Mouse (Mus musculus): ENCODE measurements around the gene Hirip3.
"Not testable (repeated sequence)": the region's sequence is repeated elsewhere in the genome, so short reads cannot be mapped to it uniquely, and the experiment has no call there.

The Hirip3 gene

DNA sequence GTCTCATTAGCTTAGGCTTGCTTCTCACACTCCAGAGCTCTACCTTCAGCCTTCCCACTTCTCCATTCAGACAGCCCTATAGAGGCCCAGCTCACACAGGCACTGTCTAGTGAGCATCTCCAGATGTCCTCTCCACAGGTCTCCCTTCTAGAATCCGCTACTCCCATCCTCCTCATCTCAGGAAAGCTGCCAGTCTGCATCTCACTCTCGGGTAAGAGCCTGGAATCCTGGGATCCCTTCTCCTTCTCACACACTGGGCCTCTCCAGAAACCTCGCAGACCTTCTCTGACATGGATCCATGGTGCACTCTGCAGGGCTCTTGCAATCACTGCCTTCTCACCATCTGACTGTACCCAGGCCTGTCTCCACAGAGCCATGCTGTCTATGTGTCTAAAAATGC is 6.1 kb upstream of the Hirip3 start:
- no peak for DNase-seq (ENCODE audit: low spot score)

DNA sequence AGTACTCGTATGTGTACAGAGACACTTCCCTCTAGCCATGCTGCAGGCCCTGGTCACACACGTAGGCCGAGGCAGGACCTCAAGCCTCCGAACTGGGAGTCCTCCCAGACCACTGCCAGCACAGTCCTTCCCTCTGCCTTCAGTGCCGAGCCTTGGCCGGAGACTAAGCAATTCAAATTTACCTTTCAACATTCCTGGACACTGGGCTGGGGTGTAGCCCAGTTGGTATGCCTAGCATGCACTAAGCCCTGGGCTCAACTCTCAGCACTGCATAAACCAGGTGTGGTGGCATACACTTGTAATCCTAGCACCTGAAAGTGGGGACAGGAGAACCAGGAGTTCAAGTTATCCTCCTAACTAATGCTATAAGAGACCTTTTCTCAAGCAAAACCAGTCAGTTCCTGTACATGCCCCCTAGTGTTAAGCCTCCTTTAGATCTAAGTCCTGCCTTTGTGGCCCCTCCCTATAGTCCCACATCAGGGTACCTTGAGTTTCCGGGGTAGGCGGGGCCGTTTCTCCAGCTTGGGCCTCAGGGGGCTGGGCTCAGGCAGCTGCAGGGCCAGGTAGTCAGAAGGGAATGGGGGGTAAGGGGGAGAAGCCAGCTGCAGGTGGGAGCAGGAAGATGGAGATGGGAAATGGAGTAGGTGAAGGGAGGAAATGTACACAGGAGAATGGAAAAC is 4.9 kb upstream of the Hirip3 start:
- DNase-seq (ENCODE audit: low spot score) = no peak

DNA sequence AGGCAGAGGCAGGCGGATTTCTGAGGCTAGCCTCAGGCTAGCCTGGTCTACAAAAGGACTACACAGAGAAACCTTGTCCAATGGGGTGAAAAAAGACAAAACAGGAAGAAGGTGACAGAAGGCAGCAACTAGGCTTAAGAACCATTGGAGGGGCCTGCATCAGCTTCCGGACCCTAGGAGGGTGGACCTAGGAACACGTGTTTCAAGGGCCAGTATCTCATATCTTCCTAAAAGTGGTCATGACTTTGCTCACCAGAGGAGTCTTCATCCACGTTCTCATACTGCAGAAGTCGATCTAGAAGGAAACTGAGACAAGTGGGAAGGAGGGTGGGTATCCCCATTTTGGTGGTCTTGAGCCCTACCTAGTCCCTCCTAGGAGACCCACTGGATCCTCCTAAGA is 785 bp upstream of the Hirip3 start:
- no peak for DNase-seq (ENCODE audit: low spot score)

DNA sequence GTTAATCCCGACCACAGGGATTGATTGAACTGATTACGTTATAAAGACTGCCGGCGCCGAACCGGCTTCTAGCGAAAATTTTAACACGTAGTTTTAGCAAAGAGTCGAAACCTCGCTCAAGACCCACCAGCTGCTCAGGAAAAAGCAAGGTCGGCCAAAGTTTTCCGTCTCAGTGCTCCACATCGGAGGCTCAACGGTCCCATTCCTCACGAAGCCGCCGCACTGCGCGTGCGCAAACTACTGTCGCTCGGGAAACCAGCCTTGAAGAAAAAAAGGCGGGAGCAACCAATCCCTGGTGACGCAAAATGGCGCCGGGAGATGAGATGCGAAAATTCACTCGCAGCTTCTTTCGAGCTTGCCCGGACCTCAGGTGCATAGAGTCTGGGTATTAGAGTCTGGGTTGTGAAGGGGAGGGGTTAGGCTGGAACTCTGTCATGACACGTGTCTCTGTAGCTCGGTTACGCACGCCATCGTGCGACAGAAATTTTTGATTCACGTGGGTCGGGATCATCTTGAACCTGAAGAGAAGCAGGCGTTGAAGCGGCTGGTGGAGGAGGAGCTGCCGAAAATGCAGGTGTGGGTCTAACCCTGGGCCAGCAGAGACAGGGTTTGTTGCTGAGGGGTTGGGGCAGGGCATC is 494 bp downstream of the Hirip3 start, which contains the start of gene Ino80e:
Ino80e (minus strand) TSS at position 231 of the 638 bp plus-strand sequence.
- DNase-seq (ENCODE audit: low spot score) = peak; percentile 93

DNA sequence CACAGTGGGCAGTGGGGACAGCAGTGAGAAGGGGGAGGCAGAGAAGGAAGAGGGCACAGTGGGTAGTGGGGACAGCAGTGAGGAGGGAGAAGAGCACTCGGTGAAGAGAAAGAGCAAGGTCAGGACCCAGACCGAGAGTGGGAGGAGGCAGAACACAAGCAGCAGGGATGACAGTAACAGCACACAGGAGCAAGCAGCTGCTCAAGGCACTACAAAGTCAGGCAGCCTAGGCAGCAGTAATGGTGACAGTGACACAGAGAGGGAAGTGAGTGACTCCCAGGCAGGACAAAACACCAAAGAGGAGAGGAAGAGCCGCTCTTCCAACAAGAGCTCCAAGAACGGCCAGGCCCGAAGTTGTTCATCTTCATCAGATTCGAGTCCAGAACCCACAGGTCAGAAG is 2.0 kb downstream of the Hirip3 start:
- DNase-seq (ENCODE audit: low spot score) = no peak

DNA sequence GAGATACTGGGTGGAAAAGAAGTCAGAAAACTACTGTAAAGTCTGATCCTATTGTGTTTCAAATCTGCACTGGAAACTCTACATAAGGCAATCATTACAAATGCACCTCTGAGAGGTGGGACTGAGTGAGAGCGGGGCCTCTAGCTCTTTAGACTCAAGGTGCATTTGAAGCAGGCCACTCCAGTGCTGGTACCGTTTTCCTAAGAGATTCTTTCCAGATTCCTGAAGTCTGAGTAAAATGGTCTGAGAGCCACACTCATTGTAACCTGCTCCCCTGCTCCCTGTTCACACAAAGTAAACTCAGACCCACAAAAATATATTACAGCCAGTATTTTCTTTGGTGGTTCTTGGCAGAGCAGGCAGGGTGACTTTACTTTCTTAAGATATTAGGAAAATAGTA is 5.8 kb downstream of the Hirip3 start:
- DNase-seq (ENCODE audit: low spot score) = no peak

DNA sequence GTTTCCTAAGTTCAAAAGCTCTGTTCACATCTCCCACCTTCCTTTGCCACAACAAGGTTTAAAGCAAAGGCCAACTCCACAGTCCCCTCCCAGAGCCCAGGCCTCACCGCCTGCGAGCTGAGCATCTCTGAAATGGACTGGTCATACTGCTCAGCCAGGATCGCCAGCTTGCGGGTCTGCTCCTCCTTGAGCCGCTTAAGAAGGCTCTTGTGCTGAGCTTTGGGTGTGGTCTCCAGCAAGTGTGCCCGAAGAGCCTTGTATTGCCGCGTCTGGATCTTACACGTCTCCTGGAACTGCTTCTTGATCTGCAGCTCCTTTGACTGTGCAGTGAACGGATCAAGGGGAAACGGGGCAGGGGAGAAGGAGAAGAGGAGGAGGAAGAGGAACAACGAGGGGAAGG is 6.2 kb downstream of the Hirip3 start:
- DNase-seq (ENCODE audit: low spot score) = no peak

DNA sequence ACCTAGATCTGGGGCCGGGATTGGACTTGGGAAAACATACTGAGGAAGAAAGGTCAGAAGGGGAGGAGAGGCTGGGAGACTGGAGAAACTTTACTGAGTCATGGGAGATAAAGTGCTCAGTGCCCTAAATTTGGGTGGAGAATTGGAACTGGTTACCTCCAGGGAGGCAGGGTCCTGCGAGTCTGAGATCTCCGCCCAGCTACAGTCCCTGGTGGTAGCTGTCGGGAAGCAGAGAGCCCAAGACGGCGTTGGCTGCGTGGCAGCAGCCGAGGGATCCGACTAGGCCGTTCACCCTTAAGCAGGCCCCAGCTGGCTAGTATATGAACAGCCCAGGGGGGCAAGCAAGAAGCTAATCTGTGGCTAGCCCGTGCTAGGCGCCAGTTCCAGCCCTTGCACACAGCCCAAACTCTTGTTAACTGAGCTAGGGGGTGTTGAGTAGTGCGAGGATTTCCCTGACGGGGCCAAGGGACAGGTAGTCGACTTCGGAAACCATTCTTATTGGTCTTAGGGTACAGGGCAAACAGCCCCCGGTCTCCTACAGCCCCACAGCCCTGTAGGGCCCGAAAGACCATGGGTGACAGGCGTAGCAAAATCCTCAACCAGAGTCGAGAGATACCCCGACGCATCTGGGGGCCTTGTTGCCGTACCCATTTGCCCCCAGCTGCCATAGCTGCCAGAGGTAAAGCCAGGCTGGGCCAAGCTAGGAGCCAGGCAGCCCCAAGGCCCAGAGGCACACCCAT is 8.2 kb downstream of the Hirip3 start:
- no peak for DNase-seq (ENCODE audit: low spot score)

DNA sequence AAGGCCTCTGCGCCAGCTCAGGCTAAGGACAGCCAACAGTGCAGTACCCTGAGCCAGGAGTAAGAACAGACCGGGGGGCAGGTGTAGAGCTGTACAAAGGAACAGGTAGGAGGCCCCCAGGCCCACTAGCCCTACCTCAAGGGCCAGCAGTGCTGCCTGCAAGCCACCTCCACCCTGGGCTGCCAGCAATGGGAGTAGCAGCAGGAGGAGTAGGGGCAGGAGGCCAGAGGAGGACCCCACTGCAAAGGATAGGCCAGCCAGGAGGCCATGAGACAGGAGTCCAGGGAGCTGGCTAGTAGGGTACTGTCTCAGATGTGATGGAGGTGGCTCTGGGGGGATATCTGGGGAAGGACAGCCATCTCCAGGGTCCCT is 8.7 kb downstream of the Hirip3 start:
- no peak for DNase-seq (ENCODE audit: low spot score)

DNA sequence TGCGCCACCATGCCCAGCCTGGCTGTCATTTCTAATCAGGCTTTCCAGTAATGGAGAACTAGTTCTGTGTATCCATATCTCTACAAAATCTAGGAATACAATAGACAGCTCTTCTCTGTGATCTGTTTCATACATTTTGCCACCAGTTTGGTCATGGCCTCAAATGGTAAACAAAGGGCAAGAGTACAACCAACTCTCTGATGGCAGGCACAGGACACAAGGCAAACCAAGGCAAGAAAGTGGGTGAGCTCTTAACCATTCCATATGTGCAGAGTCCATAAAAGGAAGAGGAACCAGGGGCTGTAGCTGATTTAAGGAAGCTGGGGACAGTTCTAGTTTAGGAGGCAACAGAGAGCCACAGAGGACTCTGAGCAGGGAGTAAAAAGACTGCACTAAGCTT is 15.5 kb downstream of the Hirip3 start:
- DNase-seq (ENCODE audit: low spot score) = no peak

DNA sequence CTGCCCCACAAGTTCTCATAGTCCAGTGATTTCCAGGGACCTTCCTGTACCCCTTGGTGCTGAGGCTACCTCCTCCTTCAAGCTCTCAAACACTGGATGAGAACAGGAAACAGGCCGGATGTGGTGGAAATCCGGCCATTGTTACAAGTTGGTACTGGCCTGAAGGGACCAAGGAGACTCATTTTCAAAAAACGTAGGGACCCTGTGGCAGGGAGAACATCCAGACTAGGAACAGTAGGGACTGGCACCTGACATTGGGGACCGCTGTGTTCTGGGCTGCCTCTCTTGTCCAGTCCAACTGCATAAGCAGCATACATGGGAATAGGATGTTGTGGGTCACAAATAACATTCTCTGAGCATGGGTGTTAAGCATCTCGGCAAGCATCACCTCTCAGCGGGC is 19.3 kb downstream of the Hirip3 start:
- no peak for DNase-seq (ENCODE audit: low spot score)

DNA sequence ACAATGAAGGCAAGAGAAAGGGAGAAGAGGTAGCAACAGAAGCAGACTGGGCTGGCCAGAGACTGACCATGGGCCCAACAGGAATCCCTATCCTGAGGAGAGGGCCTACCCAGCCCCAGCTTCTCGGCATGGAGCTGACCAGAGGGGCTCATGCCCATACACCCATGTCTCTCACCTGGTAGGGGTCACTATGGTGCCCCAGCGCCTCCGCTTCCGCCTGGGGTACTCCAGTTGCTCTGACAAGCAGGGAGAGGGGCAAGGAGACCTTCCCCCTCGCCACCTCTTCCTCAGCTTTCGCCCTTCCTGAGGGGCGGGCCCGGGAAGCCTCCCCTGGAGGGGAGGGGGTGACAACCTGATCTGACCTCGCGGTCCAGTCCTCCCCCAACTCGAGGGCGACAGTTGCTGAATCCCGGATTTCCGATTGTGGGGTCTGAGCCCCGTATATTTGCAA is 22.0 kb downstream of the Hirip3 start:
- no peak for DNase-seq (ENCODE audit: low spot score)

DNA sequence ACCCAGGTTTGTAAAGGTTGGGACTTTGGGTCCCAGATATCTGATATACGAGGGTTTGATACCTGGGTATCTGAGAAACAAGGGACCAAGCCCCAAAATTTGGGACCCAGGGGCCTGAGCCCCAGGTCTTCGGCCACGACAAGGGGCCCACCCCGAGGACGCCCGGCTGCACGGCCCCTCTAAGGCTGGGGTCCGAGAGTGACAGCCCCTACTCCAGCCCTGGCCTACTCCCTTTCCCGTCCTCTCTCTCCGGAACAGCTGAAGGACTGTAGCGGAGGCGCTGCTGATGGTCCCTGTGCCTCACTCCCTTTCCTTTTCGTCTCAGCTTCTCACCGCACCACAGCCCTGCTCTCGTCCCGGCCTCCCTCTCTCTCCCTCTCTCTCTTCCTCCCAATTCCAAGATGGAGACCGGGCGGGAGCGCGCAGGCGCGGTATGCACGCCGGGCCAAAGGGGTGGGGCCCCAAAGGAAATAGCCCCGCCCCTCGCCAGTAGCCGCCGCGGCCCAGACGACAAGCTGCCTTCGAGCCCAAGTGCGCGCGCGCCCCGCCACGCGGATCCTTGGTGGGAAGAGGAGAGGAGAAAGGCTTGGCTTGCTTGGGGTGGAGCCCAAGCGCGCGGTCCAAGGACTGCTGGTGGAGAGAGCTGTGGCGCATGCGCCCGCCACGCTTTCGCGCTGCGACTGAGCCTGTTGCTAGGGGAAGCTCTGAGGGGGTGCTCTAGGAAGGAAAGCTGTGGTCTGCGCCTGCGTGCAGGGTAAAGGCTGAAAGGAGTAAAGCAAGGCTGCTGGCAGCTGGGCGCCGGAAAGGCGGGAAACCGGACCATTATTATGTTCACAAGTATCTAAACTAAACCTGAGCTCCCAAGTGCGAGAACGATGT is 22.8 kb downstream of the Hirip3 start, which contains the start of gene Taok2:
Taok2 (minus strand) TSS at position 418 of the 879 bp plus-strand sequence.
- DNase-seq (ENCODE audit: low spot score) = peak; percentile 97

DNA sequence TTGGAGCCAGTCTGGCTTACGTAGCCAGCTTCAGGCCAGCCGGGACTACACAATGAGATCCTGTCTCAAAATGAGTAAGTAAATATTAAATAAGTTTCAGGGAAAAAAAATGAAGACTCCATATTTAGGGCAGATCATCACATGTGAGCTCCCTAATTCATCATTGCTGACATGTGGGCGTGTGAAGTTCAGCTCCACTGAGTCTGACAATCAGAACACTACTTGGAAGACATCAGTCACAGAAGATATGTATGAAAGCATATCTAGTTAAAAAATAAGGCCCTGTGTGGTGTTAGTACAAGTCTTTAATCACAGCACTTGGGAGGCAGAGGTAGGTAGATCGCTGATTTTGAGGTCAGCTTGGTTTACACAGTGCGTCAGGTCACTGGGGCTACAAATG is 25.5 kb downstream of the Hirip3 start:
- no peak for DNase-seq (ENCODE audit: low spot score)

DNA sequence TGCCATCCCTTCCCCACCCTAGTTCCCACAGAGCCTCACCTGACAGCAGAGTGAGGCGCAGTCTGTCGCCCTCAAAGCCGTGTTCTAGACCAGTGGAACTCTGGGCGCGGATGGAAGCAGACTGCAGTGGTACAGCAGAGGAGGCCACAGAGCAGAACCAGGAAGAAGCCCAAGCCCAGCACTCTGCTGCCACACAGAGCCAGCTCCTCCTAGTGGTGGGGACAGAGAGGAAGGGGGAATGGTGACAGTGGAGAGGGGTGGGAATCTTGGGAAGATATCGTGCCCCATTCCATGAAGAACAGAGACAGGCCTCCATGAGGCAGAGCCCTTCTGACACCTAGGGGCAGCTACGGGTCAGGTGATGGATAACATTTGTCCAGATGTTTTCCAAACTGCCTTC is 27.1 kb downstream of the Hirip3 start:
- no peak for DNase-seq (ENCODE audit: low spot score)

DNA sequence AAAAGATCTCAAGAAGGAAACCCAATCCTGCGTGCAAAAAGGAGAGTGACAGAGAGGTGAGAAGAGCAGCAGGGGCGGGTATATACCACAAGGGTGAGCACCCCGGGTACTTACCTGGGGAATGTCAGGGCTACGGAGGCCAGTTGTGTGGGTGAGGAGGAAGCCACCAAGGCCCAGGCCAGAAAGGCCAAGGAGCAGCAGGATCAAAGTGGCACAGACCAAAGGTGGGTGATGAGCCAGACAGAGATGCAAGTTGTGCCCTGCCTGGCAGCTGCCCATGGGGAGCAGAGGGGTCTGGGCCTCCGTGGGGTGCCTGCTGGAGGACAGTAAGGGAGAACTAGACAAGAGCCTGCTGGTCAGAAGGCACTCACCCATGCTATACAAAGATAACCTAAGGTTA is 35.1 kb downstream of the Hirip3 start:
- no peak for DNase-seq (ENCODE audit: low spot score)

DNA sequence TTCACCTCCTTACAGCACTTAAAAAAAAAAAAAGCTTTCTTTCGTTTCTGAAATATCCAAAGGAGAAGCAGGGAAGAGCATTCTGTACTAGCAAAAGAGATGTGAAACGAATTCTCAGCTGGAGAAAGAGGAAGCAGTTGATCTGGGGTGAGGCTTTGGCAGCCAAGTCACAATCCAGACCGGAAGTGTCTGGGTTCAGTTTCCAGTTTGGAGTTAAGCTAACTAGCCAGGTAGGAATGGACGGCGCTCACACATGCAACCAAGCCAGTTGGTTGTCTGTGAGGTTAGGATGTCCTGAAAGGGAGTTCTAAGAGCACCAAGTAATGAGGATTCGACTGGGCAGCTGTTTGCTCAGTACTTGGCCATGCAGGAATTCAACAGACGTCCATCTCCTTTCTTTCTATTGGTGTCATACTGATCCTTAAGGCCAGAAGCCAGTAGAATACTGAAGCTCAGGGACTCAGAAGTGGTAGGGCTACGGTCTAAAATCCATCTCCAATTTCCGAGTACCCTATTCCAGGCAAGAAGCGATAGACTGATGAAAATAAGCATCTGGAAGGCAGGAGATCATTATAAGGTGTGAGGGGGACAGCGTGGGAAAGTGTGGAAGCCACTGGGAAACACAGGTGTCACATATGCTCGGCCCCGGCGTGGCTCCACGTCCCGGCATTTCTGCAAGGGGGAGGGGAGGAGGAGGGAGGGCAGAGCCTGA is 35.8 kb downstream of the Hirip3 start:
- no peak for DNase-seq (ENCODE audit: low spot score)

DNA sequence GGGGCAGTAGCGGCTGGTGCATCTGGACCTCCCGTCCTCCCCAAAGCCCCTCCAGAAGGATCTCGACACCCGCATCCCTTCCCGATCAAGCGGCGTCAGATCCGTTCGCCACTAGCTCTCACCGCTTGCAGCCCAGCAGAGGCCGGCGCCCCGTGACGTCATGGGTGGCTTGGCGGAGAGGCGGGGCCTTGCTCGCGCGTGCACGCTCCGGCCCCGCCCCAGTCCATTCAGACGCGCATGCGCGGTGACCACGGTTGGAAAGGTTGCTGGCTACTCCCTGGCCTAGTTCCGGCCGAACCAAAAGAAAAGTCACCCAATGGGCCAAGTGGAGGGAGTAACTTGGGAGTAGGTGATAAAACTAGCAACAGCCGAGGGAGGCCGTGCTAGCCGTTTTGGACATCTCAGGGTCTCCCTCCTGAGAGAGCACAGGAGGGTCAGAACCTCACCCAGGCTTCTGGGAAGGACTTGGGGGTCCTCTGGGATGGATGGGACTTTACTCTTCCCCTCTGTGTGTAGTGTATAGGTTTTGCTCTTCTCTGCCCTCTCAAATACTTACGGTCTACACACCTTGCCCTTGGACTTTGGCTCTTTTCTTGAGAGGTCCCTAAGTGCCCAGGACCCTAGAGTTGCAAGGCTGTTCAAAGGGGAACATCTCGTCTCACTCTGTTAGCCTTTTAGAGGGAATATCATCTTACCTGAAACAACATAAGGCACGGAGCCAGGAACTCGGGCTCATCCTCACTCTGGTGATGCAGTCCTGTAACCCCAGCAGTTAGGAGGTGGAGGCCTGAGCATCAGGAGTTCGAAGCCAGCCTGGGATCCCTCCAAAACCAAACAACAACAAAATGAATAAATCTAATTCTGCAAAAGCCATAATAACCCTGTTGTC is 36.6 kb downstream of the Hirip3 start:
- DNase-seq (ENCODE audit: low spot score) = peak; percentile 99

DNA sequence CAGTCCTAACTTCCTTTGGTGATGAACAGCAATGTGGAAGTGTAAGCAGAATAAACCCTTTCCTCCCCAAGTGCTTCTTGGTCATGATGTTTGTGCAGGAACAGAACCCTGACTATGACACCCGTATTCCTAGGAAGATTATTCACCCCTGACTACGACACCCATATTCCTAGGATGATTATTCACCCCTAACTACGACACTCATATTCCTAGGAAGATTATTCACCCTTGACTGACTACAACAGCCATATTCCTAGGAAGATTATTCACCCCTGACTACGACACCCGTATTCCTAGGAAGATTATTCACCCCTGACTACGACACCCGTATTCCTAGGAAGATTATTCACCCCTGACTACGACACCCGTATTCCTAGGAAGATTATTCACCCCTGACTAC is 38.0 kb downstream of the Hirip3 start:
- not testable (repeated sequence) for DNase-seq (ENCODE audit: low spot score)

DNA sequence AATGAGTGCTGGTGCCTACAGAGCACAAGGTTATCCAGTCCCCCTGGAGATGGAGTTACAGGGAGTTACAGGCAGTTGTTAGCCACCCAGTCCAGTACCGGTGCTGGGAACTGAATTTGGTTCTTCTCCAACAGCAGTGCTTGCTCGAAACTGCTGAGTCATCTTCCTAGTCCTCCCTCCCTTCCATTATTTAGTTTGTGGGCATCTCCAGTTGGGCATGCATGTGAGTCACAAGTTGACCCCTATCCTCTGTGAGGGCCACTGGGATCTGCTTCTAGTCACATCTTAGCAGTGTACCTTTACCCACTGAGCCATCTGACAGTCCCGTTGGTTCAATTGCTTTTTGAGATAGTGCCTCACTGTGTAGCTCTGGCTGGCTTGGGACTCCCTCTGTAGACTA is 43.8 kb downstream of the Hirip3 start:
- DNase-seq (ENCODE audit: low spot score) = no peak

DNA sequence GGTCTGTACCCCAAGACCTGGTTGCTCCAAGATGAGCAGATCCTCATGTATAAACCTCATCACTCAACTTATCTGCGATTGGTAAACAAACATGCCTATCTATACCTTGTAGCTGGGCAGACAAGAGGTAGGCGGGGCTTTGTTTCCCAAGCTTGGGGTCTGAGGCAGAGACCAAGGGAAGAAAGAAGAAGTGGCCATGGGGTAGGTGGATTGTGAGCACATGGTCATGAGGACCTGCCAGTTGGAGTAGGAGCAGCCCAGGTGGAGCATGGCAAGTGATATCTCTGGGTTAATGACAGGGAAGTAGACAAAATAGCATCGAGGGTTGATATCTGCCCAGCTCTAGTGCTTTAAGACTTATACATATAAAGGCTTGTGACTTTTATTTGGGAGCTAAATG is 53.1 kb downstream of the Hirip3 start:
- no peak for DNase-seq (ENCODE audit: low spot score)

Data from urinary bladder, postnatal 25 days (tissue).